Mouse (Mus musculus) brain, adult 2 months (tissue): Measurements from ENCODE around the gene Magi2.
A peak's percentile ranks its signal among the peaks of the same experiment; 100 is the strongest.
"Not testable (repeated sequence)": the region's sequence is repeated elsewhere in the genome, so short reads cannot be mapped to it uniquely, and the experiment has no call there.

Source experiments
- DNase-seq: peaks from one replicate; pipeline ENCODE4 v3.0.0; 2011; ENCODE audit warnings: low read depth, low spot score

Gene Magi2

DNA sequence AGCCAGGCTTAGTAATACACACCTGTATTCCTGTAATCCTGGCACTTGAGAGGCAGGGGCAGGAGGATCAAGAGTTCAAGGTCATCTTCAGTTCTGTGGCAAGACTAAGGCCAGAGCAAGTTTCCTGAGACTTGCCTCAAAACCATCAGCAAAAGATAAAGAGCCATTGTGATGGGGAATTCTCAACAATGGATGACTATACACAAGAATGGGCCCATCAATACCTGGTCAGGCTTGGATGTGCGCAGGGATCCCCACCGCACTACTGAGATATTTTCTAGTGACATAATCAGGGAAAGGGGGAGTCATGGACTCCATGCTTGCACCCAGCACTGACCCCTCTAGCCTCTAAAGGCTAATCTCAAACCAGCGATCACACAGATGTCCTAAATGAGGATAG lies 1465.4 kb downstream of the Magi2 start:
- DNase-seq = no peak

DNA sequence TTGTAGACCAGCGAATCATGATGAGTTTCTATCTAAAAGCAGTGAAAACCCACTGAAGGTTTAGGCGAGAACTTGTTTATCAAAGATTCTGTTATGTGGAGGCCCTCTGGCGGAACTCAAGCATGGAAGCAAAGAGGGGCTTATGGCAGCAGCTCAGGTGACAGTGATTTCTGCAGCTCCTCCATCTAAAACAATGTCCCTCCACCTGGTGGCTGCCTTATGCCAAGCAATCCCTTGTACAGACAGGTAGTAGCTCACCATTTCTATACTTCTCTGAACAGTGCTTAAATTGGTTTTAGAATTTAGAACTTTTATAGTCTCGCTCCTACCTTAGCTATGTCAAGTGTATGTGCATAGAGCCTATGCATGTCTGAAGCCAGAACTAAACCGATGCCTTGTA lies 1472.3 kb downstream of the Magi2 start:
- DNase-seq = no peak

DNA sequence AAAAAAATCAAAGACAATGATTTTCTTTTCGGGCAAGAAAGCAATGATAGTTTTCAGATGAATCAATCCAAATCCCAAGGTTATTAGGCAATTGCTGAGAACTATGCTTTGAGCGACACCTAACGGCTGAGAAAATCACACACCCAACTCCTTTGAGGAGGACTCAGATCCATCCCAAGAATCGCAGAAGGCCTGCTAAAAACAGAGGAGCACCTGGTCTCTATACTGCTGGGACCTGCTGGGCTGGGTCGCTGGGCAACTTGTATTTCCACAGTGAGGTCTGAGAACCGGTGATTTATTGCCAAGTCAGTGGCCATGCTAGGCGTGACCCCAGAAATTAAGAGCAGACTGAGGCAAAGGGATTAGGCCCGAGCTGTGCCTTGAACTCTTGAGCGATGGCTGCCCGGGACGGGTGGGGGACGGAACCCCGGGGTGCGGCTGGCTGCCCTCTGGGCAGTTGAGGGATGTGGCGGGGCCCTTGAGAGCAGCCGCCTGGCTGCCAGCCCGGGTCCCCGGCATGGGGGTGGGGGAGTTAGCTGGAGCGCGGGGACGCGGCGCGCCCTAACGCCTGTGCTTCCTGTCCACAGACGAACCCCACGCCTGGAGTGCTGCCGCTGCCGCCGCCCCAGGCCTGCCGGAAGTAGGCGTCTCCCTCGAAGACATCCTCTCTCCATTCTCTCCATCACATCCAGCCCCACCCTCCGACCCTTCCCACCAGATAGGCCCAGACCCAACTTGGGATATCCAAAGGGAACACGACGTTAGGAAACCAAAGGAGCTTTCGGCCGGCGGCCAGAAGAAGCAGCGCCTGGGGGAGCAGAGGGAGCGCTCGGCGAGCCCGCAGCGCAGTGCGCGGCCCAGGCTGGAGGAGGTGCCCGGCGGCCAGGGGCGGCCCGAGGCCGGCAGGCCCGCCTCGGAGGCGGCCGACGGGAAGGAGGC lies 1474.9 kb downstream of the Magi2 start:
- peak; percentile 96 for DNase-seq

DNA sequence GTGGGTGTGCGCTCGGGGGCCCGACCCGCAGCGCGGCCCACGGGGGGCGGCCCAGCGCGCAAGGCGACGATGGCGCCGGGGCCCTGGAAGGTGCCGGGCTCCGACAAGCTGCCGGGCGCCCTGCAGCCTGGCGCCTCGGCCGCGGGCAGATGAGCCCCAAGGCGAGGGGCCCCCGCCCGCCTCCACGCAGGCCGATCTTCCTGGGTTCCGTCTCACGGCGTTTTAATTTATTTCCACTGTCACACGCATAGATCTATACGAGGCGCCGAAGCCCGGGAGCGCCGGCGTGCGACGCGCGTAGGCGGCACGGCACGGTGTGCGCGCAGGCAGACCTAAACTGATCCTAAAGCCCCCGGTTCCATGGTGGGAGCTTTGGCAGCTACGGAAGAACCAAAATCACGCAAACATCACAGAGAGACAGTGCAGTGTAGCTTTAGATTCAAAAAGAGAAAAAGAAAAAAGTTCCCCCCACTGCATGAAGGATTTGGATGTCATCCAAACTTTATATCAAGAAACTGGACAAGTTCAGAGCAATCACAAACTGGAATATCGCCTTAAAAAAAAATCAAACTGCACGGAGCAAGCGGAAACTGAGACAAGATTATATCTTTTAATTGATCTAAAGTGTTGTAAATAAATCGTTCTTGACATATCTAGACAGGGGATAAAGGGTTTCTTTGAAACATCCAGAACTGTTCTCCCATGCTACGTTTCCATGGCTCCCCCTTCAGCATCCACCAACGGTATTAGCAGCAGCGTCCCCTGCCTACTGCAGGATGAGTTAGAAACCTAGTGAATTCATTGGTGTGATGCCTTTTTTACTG lies 1475.9 kb downstream of the Magi2 start:
- peak; percentile 85 for DNase-seq

DNA sequence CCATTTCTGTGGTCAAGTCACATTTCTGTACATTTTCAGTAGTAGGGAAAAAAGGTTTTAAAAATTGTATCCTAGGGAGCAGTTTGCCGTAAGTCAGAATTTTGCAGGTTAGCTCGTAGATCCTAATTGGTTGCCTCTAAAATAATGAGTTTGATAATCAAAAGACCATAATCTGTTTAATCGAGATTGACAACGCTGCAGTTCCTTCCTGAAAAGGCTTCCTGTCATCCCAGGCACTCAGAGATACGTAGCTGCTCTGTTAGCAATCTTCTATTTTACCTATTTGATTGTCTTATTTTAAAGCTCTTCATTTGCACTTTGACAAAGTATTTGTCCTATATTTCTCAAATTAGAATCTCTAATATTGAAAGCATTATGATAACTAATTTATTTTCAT lies 1476.5 kb downstream of the Magi2 start:
- DNase-seq = no peak

DNA sequence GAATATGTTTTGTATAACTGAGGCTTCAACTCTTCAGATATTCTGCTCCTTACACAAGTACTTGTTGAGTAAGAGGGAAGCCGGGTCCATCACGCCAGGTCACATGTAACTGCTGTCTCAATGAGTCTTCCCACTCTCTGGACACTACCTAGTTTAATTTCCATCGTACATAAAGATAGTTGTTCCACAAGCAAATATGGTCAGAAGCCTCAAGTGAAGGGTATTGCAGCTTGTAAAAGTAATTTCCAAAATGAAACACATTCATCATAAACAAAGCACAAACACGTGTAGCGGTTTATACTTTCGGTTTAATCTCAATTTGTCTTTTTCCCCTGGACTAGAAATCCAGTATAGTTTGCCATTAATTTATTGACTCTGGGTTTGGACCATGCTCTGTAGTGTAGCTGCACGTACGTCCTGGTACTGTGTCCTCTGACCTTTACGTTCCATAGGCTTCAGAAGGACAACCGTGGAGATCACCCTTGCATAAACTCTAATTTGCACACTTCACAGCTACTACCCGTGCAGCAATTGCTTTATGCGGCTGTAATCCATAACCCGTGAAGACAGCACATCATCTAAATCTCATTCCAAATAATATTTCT lies 1477.2 kb downstream of the Magi2 start:
- no peak for DNase-seq

DNA sequence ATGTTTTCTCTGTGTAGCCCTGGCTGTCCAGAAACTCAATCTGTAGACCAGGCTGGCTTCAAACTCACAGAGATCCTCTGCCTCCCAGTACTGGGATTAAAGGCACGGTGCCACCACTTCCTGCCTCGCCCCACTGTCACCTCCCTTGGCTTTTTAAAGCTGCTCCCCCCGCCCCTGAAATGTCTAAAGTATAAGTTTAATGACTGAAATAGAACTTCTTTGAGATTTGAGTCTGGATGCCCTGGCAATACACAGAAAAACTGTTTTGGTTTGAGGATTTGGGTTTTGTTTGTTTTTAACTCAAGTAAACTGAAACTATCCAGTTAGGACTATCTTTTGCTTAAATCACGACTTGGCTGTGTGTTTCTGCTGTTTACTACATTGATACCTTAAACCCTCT lies 1478.0 kb downstream of the Magi2 start:
- no peak for DNase-seq

DNA sequence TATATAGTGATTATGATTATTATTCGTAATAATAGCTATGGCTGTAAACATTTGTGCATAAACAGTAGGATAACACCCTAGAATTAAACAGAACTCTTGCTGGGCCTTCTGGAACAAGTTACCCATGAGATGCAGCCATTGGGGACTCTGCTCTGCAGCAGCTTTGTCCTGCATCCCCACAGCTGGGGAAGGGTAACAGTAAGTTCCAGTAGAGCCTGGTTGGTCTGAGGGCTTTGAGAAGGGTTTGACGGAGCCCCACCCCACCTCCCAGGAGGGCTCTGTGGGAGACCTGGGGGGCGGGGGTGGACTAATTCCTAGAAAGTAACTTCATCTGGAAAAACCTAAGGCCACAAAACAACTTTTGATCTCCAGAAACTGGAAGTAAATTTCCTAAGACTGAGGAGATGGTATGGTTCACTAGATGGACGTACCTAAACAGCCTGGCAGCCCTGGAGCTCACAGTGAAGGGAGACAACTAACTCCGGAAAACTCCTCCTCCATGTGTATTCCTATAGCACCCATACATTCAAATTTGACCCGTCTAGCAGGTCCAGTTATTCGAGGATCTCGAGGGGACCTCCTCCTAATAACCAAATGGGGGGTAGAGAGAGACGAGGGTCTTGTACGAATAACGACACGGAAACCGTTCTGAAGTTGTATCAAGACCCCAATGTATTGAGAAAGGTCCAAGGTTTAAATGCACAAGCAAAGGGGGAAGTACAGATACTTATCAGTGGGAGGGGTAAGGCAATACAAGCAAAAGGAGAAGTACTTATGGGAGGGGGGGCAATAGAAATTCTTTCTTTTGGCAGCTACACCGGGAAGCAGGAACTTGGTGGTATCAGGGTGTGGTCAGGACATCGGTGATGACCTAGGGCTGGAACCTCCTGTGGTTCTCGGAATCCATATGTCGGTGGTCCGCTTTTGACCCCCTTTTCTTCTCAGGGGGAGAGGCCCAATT lies 1479.8 kb downstream of the Magi2 start:
- DNase-seq = not testable (repeated sequence)

DNA sequence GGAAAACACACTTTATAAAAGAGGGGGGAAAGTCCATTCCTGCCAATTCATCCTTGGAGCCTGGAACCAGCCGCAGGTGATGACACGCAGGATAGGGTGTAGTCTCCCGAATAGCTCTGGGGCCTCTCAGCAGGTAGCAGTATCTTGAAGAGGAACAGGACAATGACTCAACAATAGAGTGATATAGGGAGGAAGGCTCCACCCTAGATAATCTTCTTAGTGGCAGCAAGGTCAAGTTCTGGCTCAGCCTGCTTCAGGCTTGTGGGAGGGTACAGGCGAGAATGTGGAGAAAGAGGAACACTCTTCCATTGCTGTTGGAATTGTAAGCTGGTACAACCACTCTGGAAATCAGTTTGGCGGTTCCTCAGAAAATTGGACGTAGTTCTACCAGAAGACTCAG lies 1484.0 kb downstream of the Magi2 start:
- DNase-seq = not testable (repeated sequence)

DNA sequence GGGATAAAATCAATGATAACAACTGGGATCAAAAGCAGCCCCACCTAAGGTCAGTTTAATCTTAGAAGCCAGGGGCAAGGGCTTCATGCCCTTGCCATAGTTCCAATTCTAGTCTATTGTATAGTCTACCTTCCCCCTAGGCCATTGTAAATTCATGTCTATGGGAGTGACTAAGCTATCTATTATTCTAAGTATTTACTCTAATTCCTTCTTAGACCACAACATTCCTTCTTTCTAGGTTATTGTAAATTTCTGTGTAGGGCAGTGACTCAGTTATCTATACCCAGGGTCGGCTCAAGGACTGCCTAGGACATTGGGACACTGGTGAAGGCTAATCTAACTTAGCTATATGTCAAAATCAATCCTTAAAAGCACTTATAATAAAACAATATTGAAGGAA lies 1487.8 kb downstream of the Magi2 start:
- DNase-seq = not testable (repeated sequence)

DNA sequence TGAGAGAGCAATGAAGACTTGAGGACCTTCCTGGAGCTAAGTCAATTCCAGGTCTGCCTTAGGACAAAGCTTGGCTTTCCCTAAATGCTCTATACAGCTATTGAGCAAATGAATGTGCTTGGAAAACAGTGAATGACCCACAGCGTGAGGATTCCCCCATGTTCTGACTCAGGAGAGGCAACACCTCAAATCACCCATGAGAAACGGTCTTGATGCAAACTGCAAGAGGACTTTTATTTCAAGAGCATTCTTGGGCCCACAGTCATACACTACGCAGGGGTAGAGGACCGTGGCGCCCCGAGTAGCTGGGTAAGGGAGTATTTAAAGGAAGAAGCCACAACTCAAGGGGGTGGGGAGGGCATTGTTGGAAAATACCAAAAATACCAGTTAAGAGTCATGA lies 1489.1 kb downstream of the Magi2 start:
- DNase-seq = not testable (repeated sequence)

DNA sequence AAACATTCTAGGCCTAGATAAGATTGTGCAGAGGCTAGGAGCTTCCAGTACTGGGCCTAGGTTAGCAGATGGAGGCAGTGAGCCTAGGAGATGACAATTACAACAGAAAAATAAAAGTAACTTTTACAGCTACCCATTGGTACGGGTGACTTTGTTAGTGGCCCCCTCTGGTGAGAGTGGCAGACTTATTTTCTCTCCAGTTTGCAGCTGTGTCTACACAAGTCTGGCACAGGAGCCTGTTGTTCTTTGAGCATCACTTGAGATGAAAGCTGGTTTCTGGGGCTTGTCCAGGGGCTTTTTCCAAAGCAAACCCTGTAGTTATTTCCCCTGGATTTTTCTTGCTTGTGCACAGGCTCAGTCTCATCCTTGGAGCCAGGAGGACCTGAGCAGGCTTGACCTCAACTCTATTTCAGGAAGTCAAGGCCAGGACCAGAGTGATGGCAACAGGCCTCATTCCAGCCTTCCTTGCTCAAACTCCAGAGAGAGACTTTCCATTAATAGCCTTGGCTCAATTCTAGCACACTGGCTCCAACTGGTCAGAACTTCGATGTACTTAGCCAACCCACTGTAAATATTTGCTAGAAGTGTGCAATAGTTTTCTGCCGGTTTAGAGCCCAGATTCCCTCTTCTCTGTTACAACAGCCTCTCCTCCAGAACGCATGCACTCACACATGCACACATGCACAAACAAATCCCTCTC lies 1493.5 kb downstream of the Magi2 start:
- DNase-seq = no peak

DNA sequence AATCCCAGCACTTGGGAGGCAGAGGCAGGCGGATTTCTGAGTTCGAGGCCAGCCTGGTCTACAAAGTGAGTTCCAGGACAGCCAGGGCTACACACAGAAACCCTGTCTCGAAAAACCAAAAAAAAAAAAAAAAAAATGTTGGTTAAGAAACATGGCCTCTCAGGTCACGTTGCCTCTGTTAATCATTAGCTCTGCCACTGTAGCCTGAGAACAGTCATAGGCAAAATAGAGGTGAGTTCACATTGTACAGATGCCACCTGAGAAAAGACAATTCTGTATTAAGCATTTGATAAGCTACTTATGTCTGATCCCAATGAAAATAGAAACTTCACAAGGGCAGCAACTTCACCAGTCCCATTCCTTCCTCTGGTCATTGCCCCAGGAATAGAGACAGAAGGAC lies 1496.4 kb downstream of the Magi2 start:
- DNase-seq = not testable (repeated sequence)

DNA sequence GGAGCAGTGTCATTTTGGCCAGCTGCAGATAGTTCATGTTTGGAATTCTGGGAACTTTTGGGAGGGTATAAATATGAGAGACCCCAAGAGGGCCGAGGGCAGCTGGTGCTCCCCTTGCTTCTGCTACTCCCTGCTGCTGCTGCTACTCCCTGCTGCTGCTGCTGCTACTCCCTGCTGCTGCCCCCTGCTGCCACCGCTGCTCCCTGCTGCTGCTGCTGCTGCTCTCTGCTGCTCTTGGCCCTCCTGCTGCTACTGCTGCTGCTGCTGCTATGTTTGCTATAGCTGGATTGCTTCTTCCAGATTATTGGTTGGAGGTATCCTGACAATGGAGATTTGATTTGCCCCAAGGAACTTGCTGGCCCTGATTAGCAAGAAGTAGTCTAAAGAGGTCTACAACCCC lies 1512.0 kb downstream of the Magi2 start:
- DNase-seq = no peak

DNA sequence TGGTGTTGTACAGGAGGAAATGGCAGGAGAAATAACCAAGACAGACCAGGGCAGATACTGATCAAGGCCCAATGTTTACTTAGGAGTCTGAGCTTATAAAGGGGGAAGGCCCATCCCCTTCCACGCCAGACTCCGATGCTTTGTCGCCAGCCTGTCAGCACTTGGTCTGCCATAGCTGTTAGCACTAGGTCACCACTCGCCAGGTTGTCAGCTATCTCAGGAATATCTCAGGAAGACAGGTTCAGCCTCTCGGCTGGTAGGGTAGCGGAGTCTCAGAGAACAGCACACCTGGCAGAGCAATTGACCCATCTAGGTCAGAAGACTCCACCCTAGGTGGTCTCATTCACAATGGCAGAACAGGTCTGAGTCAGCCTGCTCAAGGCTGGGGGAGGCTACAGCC lies 1514.4 kb downstream of the Magi2 start:
- DNase-seq = no peak

DNA sequence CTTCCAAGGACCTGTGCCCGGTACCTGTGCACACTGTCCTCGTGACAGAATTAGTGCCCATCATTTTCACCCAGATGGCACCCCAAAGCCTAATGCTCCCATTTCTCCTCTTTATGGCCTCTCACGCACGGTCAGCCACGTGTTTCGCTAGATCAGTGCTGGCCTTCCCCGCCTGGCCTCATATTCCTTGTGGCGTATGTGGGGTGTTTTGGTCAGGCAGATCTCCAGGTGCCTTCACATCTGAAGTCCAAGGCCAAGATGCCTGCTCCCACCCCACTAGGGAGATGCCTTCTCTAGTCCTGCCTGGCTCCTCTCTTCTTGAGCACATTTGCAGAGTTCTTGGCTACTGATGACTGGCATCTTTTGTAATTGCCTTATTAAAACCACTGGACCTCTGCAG lies 1515.1 kb downstream of the Magi2 start:
- no peak for DNase-seq

DNA sequence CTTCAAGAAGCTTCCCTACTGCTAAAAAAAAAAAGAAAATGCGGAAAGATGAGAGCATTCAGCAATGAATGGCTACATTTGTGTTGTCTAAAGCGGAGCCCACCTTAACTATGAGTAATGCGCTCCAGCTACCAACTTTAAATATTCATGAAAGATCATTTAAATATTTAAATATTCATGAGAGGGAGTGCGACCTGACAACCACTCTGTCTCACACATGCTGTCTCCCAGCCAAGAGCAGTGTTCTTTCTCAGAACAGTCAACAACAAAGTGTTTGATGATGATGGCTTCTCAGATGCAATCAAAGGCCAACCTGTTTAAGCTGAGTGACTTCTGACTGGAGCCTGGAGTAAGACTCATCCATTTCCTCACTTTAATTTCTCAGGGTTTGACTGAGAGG lies 1521.3 kb downstream of the Magi2 start:
- DNase-seq = no peak

DNA sequence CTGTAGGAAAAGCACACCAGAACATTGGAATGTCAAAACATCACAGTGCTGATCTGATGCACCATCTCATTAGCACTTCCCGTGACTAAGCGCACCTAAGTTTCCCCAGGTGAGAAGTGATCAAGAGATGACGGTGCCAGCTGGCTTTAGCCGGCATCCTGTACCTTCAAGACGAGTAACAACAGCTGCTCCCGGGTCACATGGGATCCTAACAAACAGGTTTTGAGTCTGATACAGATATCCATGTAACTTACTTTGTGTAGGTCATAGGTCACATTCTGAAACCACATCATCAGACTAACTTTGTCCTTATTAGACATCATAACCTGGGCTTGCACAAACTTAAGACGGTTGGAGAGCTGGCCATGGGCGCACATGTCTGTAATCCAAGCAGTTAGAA lies 1522.0 kb downstream of the Magi2 start:
- DNase-seq = no peak

DNA sequence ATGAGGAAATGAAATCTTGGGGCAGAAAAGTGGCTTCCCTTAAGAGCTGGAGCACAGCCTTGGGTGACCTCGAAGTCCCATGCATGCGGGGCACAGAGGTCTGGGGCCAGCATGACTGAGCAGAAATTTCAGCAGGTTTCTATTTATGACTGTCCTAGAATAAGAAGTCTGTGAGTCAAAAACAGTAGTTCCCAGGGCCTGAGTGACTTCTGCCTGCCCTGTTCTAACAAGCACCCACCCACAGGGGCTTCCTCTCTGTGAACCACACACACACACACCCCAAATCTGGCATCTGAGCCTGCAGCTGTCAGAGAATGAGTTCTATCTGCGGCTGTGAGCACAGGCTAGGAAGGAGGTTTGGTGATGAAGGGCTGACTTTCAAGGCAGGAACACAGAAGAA lies 1522.7 kb downstream of the Magi2 start:
- DNase-seq = no peak

DNA sequence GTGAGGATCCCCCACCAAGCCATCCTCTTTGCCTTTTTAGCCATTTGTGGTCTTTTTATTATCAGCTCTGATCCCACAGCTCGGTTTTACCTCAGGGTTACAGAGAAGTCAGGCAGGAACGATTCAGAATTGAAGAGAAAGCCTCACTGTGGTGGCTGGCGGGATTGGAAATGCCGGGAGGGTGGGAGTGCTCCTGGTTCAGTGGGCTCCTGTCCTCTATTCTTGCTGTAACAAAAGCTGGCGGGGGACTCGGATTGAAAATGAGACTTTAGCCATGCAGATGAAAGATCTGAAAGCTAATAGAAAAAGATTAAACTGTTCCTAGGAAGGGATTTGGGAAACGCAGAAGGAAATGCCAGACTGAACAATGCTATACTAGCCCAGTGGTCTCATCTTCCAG lies 1524.2 kb downstream of the Magi2 start:
- DNase-seq = no peak

DNA sequence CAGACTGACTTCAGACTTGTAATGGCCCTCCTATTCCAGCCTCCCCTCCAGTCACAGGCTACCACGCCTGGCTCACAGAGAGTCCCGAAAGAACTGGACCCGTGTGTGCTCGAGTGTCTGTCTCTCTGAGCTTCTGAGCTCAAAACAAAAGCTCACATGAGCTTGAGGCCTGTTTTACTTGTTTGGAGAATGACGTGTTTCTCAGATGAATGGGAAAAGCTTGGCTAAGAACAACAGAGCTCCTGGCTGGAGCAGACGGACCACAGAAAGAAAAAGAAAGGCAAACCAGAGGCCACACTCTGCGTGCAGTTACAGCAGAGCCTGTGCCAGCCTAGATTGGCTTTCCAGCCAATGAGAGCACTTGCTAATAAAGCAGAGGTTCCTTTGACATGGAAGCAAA lies 1524.9 kb downstream of the Magi2 start:
- no peak for DNase-seq
